Mouse (Mus musculus): Measurements from ENCODE around the gene Gm3512.
"Not testable (repeated sequence)": the region's sequence is repeated elsewhere in the genome, so short reads cannot be mapped to it uniquely, and the experiment has no call there.

Gm3512 gene

DNA sequence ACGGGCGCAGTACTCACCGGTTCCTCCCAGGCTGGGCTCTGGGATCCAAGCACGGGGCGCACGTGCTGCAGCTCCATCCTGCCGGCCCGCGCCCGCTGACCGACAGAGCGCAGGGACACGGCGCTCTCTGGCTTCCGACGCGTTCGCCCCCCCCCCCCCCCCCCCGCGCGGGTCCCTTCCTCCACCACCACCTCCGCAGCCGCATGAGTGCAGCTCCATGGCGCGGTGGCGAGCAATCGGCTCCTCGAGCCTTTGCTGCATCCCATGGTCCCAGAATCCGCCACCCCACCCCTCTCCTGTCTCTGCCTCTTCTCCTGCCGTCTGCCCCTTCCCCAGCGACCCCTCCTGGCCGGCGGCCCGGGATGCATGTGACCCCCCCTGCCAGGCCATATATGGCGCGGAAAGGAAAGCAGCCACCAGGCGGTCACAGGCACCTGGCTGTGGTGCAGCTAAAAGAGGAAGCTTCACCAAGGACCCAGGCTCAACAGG lies at the start of gene Gm3512:
Gm3512 (minus strand) TSS at position 51 of the 489 bp plus-strand sequence.
- DNase-seq, result peak; percentile 11

DNA sequence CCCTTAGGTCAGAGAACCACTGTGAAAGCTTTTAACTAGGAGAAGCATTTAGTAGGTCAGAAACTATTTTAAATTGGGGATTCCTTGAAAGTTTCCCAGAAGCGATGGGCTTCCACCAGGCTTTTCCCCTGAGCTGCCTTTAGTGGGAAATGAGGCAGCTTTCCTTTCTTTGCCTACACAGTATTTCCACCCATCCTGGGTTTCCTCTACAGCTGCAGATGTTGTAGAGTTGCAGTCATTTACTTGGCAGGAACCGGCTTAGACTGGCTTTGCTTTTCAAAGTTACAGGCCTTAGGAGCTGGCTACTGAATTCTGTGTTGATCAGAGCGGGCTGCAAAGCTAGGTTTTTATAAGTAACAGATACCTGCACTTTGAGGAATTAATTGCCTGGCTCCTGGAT lies 25.7 kb upstream of the Gm3512 start:
- DNase-seq, result not testable (repeated sequence)

DNA sequence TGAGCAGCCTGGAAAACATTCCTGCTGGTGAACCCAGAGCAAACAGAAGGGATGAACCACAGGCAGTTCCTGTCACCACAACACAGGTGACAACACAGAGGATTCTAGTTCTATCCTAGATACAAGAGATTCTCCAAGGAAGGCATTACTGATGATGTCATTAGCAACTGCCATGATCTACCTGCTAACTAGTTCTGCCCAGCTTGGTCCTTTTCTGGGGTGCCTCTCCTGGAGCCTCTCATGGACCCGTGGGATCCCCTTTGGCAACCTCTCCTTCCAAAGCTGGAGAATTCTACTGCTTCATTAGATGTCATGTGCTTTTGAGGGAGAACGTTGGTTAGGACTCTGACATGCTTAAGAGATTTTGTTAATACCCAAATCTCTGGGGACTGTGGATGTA lies 20.1 kb upstream of the Gm3512 start, which contains the start of gene Gm16434:
Gm16434 (minus strand) TSS at position 101 of the 400 bp plus-strand sequence.
- not testable (repeated sequence) for DNase-seq

DNA sequence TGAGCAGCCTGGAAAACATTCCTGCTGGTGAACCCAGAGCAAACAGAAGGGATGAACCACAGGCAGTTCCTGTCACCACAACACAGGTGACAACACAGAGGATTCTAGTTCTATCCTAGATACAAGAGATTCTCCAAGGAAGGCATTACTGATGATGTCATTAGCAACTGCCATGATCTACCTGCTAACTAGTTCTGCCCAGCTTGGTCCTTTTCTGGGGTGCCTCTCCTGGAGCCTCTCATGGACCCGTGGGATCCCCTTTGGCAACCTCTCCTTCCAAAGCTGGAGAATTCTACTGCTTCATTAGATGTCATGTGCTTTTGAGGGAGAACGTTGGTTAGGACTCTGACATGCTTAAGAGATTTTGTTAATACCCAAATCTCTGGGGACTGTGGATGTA lies 49.0 kb downstream of the Gm3512 start, which contains the start of gene Gm6676:
Gm6676 (minus strand) TSS at position 101 of the 400 bp plus-strand sequence.
- DNase-seq, result not testable (repeated sequence)

DNA sequence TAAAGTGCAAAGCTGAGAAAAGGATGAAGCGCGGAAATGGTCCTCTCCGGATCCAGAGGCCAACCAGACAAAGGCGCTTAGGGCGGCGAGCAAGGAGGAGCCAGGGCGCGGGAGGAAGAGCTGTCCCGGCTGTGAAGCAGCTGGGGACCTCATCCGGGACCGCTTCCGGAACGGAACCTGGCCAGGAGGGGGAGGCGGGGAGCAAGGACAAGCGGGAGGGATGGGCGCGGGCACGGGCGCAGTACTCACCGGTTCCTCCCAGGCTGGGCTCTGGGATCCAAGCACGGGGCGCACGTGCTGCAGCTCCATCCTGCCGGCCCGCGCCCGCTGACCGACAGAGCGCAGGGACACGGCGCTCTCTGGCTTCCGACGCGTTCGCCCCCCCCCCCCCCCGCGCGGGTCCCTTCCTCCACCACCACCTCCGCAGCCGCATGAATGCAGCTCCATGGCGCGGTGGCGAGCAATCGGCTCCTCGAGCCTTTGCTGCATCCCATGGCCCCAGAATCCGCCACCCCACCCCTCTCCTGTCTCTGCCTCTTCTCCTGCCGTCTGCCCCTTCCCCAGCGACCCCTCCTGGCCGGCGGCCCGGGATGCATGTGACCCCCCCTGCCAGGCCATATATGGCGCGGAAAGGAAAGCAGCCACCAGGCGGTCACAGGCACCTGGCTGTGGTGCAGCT lies 69.1 kb downstream of the Gm3512 start:
- DNase-seq, result peak; percentile 7

Measured in right cerebral cortex, postnatal 14 days (tissue).